Mouse (Mus musculus) retina, embryonic 14.5 days (tissue): ENCODE results near the gene Napsa.

ENCODE experiments used
- DNase-seq: peaks from one replicate; pipeline ENCODE4 v3.0.0-alpha.2; 2015; ENCODE audit warnings: low spot score

Gene Napsa

DNA sequence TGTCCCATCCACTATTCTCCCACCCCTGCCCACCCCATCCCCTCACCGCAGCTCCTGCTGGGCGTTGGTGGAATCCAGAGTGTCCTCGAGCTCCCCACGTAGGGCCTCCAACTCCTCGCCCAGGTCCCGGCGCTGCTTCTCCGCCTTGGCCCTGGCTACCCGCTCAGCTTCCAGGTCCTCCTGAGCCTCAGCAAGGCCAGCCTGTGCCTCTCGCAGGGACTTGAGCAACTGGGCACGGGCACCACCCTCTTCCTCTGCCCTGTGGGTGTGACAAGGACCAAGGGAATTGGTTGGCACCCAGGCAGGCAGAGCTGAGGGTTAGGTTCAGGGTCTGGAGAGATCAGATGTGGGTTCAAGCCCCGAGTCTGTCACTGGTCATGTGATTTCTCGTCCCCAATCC is 54.8 kb downstream of the Napsa start:
- DNase-seq, result no peak

DNA sequence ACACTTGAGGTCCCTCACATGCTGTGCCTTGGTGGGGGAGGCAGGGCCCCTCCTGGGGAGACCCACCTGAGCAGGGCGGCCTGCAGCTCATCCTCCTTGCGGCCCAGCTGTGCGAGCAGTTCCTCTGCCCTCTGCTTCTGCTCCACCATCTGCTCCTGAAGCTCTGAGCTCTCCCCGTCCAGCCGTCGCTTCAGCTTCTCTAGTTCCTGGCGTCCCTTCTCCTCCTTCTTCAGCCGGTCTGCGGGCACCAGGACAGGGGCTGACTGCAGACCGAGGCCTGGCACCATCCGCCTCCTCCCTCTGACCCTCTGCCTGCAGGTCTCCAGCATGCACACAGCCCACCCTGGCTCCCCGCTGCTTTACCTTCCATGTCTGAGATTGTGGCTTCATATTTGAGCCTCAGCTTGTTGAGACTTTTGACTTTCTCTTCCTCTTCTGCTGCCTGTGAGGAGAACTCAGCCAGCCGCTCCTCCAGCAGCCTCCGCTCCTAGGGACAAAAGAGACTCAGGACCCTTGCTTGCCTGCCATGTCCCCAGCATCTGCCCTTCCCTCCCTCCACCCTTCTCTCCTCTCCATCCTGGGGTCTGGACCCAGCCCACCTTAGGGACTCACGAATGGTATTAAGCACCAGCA is 56.3 kb downstream of the Napsa start:
- no peak for DNase-seq

- DNase-seq, result no peak
These were observed 58.3 kb downstream of the Napsa start for GRCm38 (mm10) chr7:44630437-44630836.

- no peak for DNase-seq
These were observed 60.5 kb downstream of the Napsa start for GRCm38 (mm10) chr7:44632676-44633075.

- peak; percentile 56 for DNase-seq
These were observed 61.2 kb downstream of the Napsa start for GRCm38 (mm10) chr7:44633407-44633806.
